Mouse (Mus musculus) left cerebral cortex, postnatal 10 days (tissue): ENCODE measurements around the gene Cav1. TPM values are rescaled to one million over a fixed set of nuclear protein-coding genes. Genes with fewer than 3 reads are reported as not detected.

Source experiments
- DNase-seq, 2 experiments: peaks; one replicate each; pipeline ENCODE4 v3.0.0; 2021 to 2022; ENCODE audit warnings: low spot score in 2 of 2, mixed read lengths in 1 of 2; ENCODE audit errors: extremely low spot score in 1 of 2
- intact Hi-C: fragments of 180-260 bp; cut with DNase I; formaldehyde crosslinking; loops from one replicate; pipeline ENCODE4 v1.15.1; 2025
- total RNA-seq, 2 experiments: library from RNA; stranded (reverse); gene quantifications; 2 replicates each; pipeline ENCODE4 v1.2.3; 2021

Cav1 gene
- total RNA-seq, 2 experiments from 2014 or later, result 25.7 to 26.7 TPM

- intact Hi-C loops, result no loop called here
- DNase-seq, result no peak
Observed at GRCm38 (mm10) chr6:17385531-17385930, 79.4 kb downstream of the Cav1 start.

DNA sequence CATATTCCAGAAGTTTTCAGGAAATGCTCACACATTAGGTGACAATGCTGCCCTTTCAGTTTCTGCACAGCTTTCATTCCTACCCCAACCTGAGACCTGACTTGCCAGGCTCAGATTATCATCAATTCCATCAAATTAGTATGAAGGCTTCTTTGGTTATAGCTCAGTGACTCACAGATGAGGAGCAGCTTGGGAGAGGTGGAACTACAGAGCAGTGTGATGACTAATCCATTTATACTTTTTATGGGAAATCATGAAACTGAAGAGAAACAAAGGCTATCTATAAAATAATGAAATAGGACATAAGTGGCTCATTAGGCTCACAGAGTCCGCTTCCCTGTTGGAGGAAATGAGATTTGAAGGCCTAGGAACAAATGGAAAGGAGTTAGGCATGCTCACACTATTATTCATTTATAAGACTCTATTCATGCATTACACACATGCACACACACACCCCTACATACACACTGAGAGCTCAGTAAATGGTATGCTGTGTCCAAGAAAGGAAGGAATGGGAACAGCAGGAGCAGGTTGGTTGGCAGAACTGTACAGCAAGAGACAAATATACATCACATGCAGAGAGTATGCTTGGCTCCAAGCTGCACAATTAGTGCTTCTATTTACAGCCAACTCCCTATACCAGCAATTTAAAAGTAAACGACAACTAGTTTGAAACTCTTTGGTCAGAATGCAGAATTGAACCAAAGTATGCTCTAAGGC is 82.0 kb downstream of the Cav1 start:
- intact Hi-C loops, result no loop called here
- DNase-seq, result no peak

Other genes starting within 250 kb of the Cav1 start
- gene Tes, start 241.2 kb upstream of the Cav1 start, total RNA-seq, result 1 to 10 TPM; 7.0 to 8.2 TPM
- gene Cav2, start 25.1 kb upstream of the Cav1 start, total RNA-seq, result 10 to 100 TPM; 31.6 to 32.7 TPM
- 10 to 100 TPM; 61.3 to 69.8 TPM for gene Met, start 157.5 kb downstream of the Cav1 start, total RNA-seq